Mouse (Mus musculus): Measurements from ENCODE around the gene Gria2. TPM values are rescaled to one million over a fixed set of nuclear protein-coding genes. Genes with fewer than 3 reads are reported as not detected.

Gria2 gene
- polyA plus RNA-seq, 1 experiment from 2014 or later, result not detected

GRCm38 (mm10) chr3:80813734-80814133 lies 11.1 kb upstream of the Gria2 start:
- Histone ChIP-seq H3K27ac (ENCODE audit: low read depth) (no peak overlapping the region), H3K9me3 (ENCODE audit: low read length) (no peaks in the 10 kb centered on the region), H3K4me1 (ENCODE audit: insufficient read depth) (no peaks in the 10 kb centered on the region), H3K9ac (replicated peaks) (no peak overlapping the region), H3K27me3 (ENCODE audit: insufficient read depth, low read length) (no peaks in the 10 kb centered on the region), H3K4me2 (ENCODE audit: low read depth, low read length) (no peak overlapping the region), H3K4me3 (ENCODE audit: low read depth, low read length) (no peak overlapping the region), H3K36me3 (replicated peaks; ENCODE audit: insufficient read depth, low read length) (no peaks in the 10 kb centered on the region)
- no peak for ATAC-seq
- no peak for TF ChIP-seq CTCF (IDR thresholded peaks at IDR 0.05; ENCODE audit: low read depth)
- TF ChIP-seq EP300 (IDR thresholded peaks at IDR 0.05; ENCODE audit: low read depth), result no peak
- DNase-seq, result no peak

GRCm38 (mm10) chr3:80812237-80812636 lies 9.6 kb upstream of the Gria2 start:
- Histone ChIP-seq H3K4me1 (ENCODE audit: insufficient read depth) (no peaks in the 10 kb centered on the region), H3K36me3 (replicated peaks; ENCODE audit: insufficient read depth, low read length) (no peaks in the 10 kb centered on the region), H3K9me3 (ENCODE audit: low read length) (no peaks in the 10 kb centered on the region), H3K27ac (ENCODE audit: low read depth) (no peak overlapping the region), H3K27me3 (ENCODE audit: insufficient read depth, low read length) (no peaks in the 10 kb centered on the region), H3K4me3 (ENCODE audit: low read depth, low read length) (no peak overlapping the region), H3K4me2 (ENCODE audit: low read depth, low read length) (no peak overlapping the region), H3K9ac (replicated peaks) (no peak overlapping the region)
- TF ChIP-seq CTCF (IDR thresholded peaks at IDR 0.05; ENCODE audit: low read depth) (no peak), EP300 (IDR thresholded peaks at IDR 0.05; ENCODE audit: low read depth) (no peak)
- 47% methylated on average over 3 of the region's 3 CpGs for WGBS (ENCODE audit: insufficient replicate concordance)
- DNase-seq (no peak), ATAC-seq (no peak)

DNA sequence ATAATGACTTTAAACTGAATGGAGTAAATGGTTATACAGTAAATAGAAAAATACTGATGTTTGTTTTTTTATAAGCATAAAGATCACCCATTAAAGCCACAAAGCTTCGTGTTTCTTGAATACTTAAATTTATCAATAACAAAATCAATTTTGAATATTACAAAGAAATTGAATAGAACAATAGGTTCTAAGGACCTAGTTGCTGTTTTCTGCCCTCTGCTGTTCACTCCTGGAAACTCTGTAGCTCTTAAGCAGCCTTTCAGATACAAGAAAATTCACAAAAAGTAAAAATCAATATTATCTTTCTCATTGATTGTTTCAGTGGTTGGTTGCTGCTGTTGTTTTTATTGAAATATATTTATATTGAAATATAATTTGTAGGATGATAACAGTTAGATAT lies 2.7 kb upstream of the Gria2 start:
- Histone ChIP-seq H3K4me3 (ENCODE audit: low read depth, low read length) (no peak overlapping the region), H3K4me1 (ENCODE audit: insufficient read depth) (0 out of 2 replicates have a peak, but pooled peaks cover 6% of the 10 kb centered on the region), H3K9ac (replicated peaks) (no peak overlapping the region), H3K9me3 (ENCODE audit: low read length) (no peaks in the 10 kb centered on the region), H3K27me3 (ENCODE audit: insufficient read depth, low read length) (peaks cover 25% of the 10 kb centered on the region), H3K4me2 (ENCODE audit: low read depth, low read length) (no peak overlapping the region), H3K36me3 (replicated peaks; ENCODE audit: insufficient read depth, low read length) (no peaks in the 10 kb centered on the region), H3K27ac (ENCODE audit: low read depth) (no peak overlapping the region)
- ATAC-seq (no peak), DNase-seq (no peak)
- TF ChIP-seq EP300 (IDR thresholded peaks at IDR 0.05; ENCODE audit: low read depth) (no peak), CTCF (IDR thresholded peaks at IDR 0.05; ENCODE audit: low read depth) (peak; percentile 28; the same call in 1 of the 2 replicates)
- WGBS (ENCODE audit: insufficient replicate concordance), result 12% methylated on average over 1 of the region's 1 CpGs

- TF ChIP-seq CTCF (IDR thresholded peaks at IDR 0.05; ENCODE audit: low read depth), result no peak
- TF ChIP-seq EP300 (IDR thresholded peaks at IDR 0.05; ENCODE audit: low read depth), result no peak
- no peak for ATAC-seq
- Histone ChIP-seq H3K4me1 (ENCODE audit: insufficient read depth) (0 out of 2 replicates have a peak, but pooled peaks cover 6% of the 10 kb centered on the region), H3K4me3 (ENCODE audit: low read depth, low read length) (no peak overlapping the region), H3K36me3 (replicated peaks; ENCODE audit: insufficient read depth, low read length) (no peaks in the 10 kb centered on the region), H3K9ac (replicated peaks) (no peak overlapping the region), H3K9me3 (ENCODE audit: low read length) (no peaks in the 10 kb centered on the region), H3K27ac (ENCODE audit: low read depth) (no peak overlapping the region), H3K27me3 (ENCODE audit: insufficient read depth, low read length) (peaks cover 27% of the 10 kb centered on the region), H3K4me2 (ENCODE audit: low read depth, low read length) (no peak overlapping the region)
- 50% methylated on average over 1 of the region's 1 CpGs for WGBS (ENCODE audit: insufficient replicate concordance)
- no peak for DNase-seq
Measured at GRCm38 (mm10) chr3:80803811-80804210, 1.2 kb upstream of the Gria2 start.

DNA sequence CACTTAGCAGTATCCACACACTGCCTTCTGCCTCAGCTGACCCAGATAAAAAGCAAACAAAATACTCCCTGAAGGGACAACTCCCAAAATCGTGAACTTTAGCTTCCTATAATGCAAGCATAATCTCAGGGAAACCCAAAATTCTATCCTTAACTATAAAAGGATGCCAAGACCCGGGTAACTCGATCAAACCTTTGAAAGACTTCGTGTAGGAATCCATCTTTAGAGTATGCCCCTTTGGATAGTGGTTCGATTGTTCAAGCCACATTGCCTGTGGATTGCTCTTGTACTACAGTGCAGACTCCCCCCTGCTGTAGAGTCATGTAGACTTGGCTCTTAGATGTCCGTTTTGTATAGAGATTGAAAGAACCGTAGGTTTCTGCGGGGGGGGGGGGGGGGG lies 576 bp upstream of the Gria2 start:
- H3K27ac ChIP-seq (ENCODE audit: low read depth), result no peak overlapping the region
- TF ChIP-seq CTCF (IDR thresholded peaks at IDR 0.05; ENCODE audit: low read depth) (no peak), EP300 (IDR thresholded peaks at IDR 0.05; ENCODE audit: low read depth) (no peak)
- ATAC-seq (no peak), DNase-seq (no peak)
- no peaks in the 10 kb centered on the region for H3K9me3 ChIP-seq (ENCODE audit: low read length)
- no peaks in the 10 kb centered on the region for H3K36me3 ChIP-seq (replicated peaks; ENCODE audit: insufficient read depth, low read length)
- H3K9ac ChIP-seq (replicated peaks), result no peak overlapping the region
- H3K27me3 ChIP-seq (ENCODE audit: insufficient read depth, low read length), result peaks cover 27% of the 10 kb centered on the region
- 59% methylated on average over 8 of the region's 8 CpGs for WGBS (ENCODE audit: insufficient replicate concordance)
- no peak overlapping the region for H3K4me3 ChIP-seq (ENCODE audit: low read depth, low read length)
- H3K4me2 ChIP-seq (ENCODE audit: low read depth, low read length), result no peak overlapping the region
- H3K4me1 ChIP-seq (ENCODE audit: insufficient read depth), result 0 out of 2 replicates have a peak, but pooled peaks cover 6% of the 10 kb centered on the region

GRCm38 (mm10) chr3:80801827-80802310 lies 766 bp downstream of the Gria2 start:
- Histone ChIP-seq H3K4me3 (ENCODE audit: low read depth, low read length) (no peak overlapping the region), H3K27me3 (ENCODE audit: insufficient read depth, low read length) (peaks cover 27% of the 10 kb centered on the region), H3K4me1 (ENCODE audit: insufficient read depth) (0 out of 2 replicates have a peak, but pooled peaks cover 6% of the 10 kb centered on the region), H3K9ac (replicated peaks) (no peak overlapping the region), H3K27ac (ENCODE audit: low read depth) (no peak overlapping the region), H3K36me3 (replicated peaks; ENCODE audit: insufficient read depth, low read length) (no peaks in the 10 kb centered on the region), H3K4me2 (ENCODE audit: low read depth, low read length) (no peak overlapping the region), H3K9me3 (ENCODE audit: low read length) (no peaks in the 10 kb centered on the region)
- no peak for TF ChIP-seq CTCF (IDR thresholded peaks at IDR 0.05; ENCODE audit: low read depth)
- no peak for TF ChIP-seq EP300 (IDR thresholded peaks at IDR 0.05; ENCODE audit: low read depth)
- no peak for ATAC-seq
- 30% methylated on average over 6 of the region's 6 CpGs for WGBS (ENCODE audit: insufficient replicate concordance)
- no peak for DNase-seq
